ENCODE assay signal across 32 mouse cellular contexts in the genomic region with DNA sequence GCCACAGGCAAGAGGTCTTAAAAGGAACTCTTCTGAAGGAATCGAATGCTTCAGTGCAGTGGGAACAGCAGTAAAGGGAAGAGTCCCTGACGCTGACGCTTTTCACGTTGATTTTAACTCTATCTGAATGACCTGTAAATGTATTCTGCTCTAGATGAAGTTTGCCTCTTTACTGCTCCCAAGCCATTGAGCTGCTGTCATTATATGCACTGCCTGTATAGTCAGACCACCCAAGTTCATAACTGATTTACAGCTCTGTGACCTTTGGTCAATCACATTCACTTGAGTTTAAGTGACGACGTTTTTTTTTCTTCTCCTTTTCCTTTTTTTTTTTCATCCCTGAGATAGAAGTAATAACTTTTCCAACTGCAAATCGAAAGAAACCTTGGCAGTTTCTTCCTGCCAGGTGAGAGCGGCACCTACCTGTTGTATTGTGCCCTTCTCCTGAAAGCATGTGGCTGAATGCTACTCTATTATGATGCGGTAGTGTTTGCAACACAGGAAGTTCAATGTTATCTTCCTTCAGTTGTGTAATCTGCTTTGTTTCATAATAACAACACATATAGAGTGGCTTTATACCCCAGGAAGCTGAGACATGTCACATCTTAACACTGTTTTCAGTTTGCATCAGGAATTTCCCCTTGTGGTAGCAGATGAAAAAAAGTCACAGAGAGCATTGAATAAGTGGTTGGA.
DNase-seq lines count a peak whose midpoint lies in the region; ATAC-seq and TF ChIP-seq lines count a peak whose summit lies in the region.
"Had no signal": no experiment of that assay in that cellular context is flagged by ENCODE, and none has a peak within 500 bp of the region (broad histone marks: within the 10 kb centered on the region; RNA-seq: fewer than 3 reads in every experiment).

No protein-coding gene starts in this region.

- ATAC-seq in kidney, embryonic 16.5 days (ENCODE audit: low FRiP score, low TSS enrichment) = no peak
- peak; percentile 68 for ATAC-seq in common myeloid progenitor, adult 5-6 weeks (replicated peaks; ENCODE audit: low read depth, poor library complexity, severe bottlenecking)
- ATAC-seq in intestine, embryonic 16.5 days = peak; percentile 95
- ATAC-seq in midbrain, embryonic 14.5 days (ENCODE audit: low FRiP score, low TSS enrichment) = no peak
- ATAC-seq: CD4-positive, CD25-positive, alpha-beta regulatory T cell, adult 4 months; forebrain, postnatal 0 days; hindbrain, postnatal 0 days had no signal

- H3K4me2 ChIP-seq in kidney, embryonic 16.5 days (replicated peaks; ENCODE audit: low read depth, low read length) = no peak overlapping the region
- H3K4me2 ChIP-seq in intestine, embryonic 16.5 days (ENCODE audit: low read depth, low read length) = peak overlapping the region; percentile 2; the same call in 1 of the 2 replicates
- no peak overlapping the region for H3K4me2 ChIP-seq in midbrain, embryonic 14.5 days (ENCODE audit: low read length)
- H3K4me2 ChIP-seq: embryonic facial prominence, embryonic 15.5 days; forebrain, embryonic 12.5 days; heart, embryonic 11.5 days; hindbrain, embryonic 12.5 days; midbrain, embryonic 11.5 days; neural tube, embryonic 13.5 days had no signal

- no peak overlapping the region for H3K27ac ChIP-seq in kidney, embryonic 16.5 days (ENCODE audit: low read length)
- 0 out of 2 replicates have a peak overlapping the region, but pooled peaks have one; percentile 25 for H3K27ac ChIP-seq in intestine, embryonic 16.5 days (ENCODE audit: low read length)
- no peak overlapping the region for H3K27ac ChIP-seq in left cerebral cortex, adult 2 months
- no peak overlapping the region for H3K27ac ChIP-seq in midbrain, embryonic 14.5 days (replicated peaks; ENCODE audit: low read depth, low read length)
- H3K27ac ChIP-seq: embryonic facial prominence, embryonic 10.5 days; embryonic facial prominence, embryonic 15.5 days; forebrain, embryonic 12.5 days; hindbrain, embryonic 12.5 days; hindbrain, postnatal 0 days; liver, embryonic 14.5 days; macrophage; neural tube, embryonic 13.5 days had no signal

- intact Hi-C loops in left cerebral cortex, adult 2 months (cut with DNase I) = no loop called here

- DNase-seq in kidney, adult 9 months = peak; percentile 4
- DNase-seq in mesoderm, embryonic 11.5 days (ENCODE audit: low read depth, low spot score) = peak; percentile 13
- no peak for DNase-seq in left cerebral cortex, adult 2 months (ENCODE audit: extremely low spot score in 1 of 2, low spot score in 2 of 2)
- DNase-seq in midbrain, embryonic 14.5 days = no peak
- DNase-seq: adrenal gland, postnatal 25 days; cerebellum, adult 11-12 months; cerebellum, adult 9-11 months; forebrain, postnatal 0 days; heart, postnatal 36 days; kidney, adult 8-10 months; layer of hippocampus, adult 9-11 months; liver; lung, adult 2 months; lung, postnatal 10 days; right cerebral cortex, adult 18-20 months; spleen, adult 18-20 months; thymus, postnatal 25 days had no signal

- H3K27me3 ChIP-seq in kidney, embryonic 16.5 days (ENCODE audit: insufficient read depth, low read length) = no peaks in the 10 kb centered on the region
- no peaks in the 10 kb centered on the region for H3K27me3 ChIP-seq in intestine, embryonic 16.5 days (replicated peaks; ENCODE audit: control insufficient read depth, insufficient read depth, low read length)
- no peaks in the 10 kb centered on the region for H3K27me3 ChIP-seq in midbrain, embryonic 14.5 days (ENCODE audit: control insufficient read depth, insufficient read depth, low read length)
- H3K27me3 ChIP-seq: embryonic facial prominence, embryonic 15.5 days; forebrain, embryonic 12.5 days; hindbrain, embryonic 12.5 days; neural tube, embryonic 13.5 days had no signal

- no peak overlapping the region for H3K9ac ChIP-seq in kidney, embryonic 16.5 days (replicated peaks; ENCODE audit: low read length)
- H3K9ac ChIP-seq in intestine, embryonic 16.5 days (ENCODE audit: low read depth, low read length) = no peak overlapping the region
- H3K9ac ChIP-seq in midbrain, embryonic 14.5 days (replicated peaks; ENCODE audit: low read length) = no peak overlapping the region
- H3K9ac ChIP-seq: embryonic facial prominence, embryonic 15.5 days; forebrain, embryonic 12.5 days; forebrain, postnatal 0 days; hindbrain, embryonic 12.5 days; liver, embryonic 14.5 days; neural tube, embryonic 13.5 days had no signal

- no peak for TF ChIP-seq CTCF in left cerebral cortex, adult 2 months (IDR thresholded peaks at IDR 0.05)

- no peaks in the 10 kb centered on the region for H3K4me1 ChIP-seq in kidney, embryonic 16.5 days (ENCODE audit: insufficient read depth, low read length)
- H3K4me1 ChIP-seq in intestine, embryonic 16.5 days (ENCODE audit: control insufficient read depth, insufficient read depth, low read length) = no peaks in the 10 kb centered on the region
- H3K4me1 ChIP-seq in midbrain, embryonic 14.5 days (ENCODE audit: control insufficient read depth, insufficient read depth, low read length) = no peaks in the 10 kb centered on the region
- H3K4me1 ChIP-seq: embryonic facial prominence, embryonic 10.5 days; embryonic facial prominence, embryonic 15.5 days; forebrain, embryonic 12.5 days; hindbrain, embryonic 12.5 days; neural tube, embryonic 13.5 days had no signal

- no peak overlapping the region for H3K4me3 ChIP-seq in kidney, embryonic 16.5 days (ENCODE audit: low read length)
- H3K4me3 ChIP-seq in intestine, embryonic 16.5 days (ENCODE audit: low read length) = no peak overlapping the region
- H3K4me3 ChIP-seq in left cerebral cortex, adult 2 months = no peak overlapping the region
- no peak overlapping the region for H3K4me3 ChIP-seq in midbrain, embryonic 14.5 days (replicated peaks; ENCODE audit: low read depth, low read length)
- H3K4me3 ChIP-seq: embryonic facial prominence, embryonic 10.5 days; embryonic facial prominence, embryonic 15.5 days; forebrain, embryonic 12.5 days; hindbrain, embryonic 12.5 days; myocyte; neural tube, embryonic 13.5 days had no signal

- no peaks in the 10 kb centered on the region for H3K36me3 ChIP-seq in kidney, embryonic 16.5 days (ENCODE audit: insufficient read depth, low read length)
- H3K36me3 ChIP-seq in intestine, embryonic 16.5 days (ENCODE audit: control insufficient read depth, insufficient read depth, low read length) = no peaks in the 10 kb centered on the region
- H3K36me3 ChIP-seq in midbrain, embryonic 14.5 days (ENCODE audit: control insufficient read depth, insufficient read depth, low read length) = no peaks in the 10 kb centered on the region
- H3K36me3 ChIP-seq: embryonic facial prominence, embryonic 10.5 days; embryonic facial prominence, embryonic 15.5 days; forebrain, embryonic 12.5 days; hindbrain, embryonic 12.5 days; neural tube, embryonic 13.5 days had no signal

- 49% methylated on average over 9 of the region's 9 CpGs for WGBS in kidney, embryonic 16.5 days
- 56% methylated on average over 9 of the region's 9 CpGs for WGBS in intestine, embryonic 16.5 days
- WGBS in midbrain, embryonic 14.5 days = 85% methylated on average over 9 of the region's 9 CpGs

- no peaks in the 10 kb centered on the region for H3K9me3 ChIP-seq in kidney, embryonic 16.5 days (ENCODE audit: low read length)
- H3K9me3 ChIP-seq in intestine, embryonic 16.5 days (ENCODE audit: control insufficient read depth, low read length) = no peaks in the 10 kb centered on the region
- H3K9me3 ChIP-seq in midbrain, embryonic 14.5 days (ENCODE audit: control insufficient read depth, low read length) = no peaks in the 10 kb centered on the region
- H3K9me3 ChIP-seq: embryonic facial prominence, embryonic 10.5 days; embryonic facial prominence, embryonic 15.5 days; forebrain, embryonic 12.5 days; hindbrain, embryonic 12.5 days; neural tube, embryonic 13.5 days had no signal

Comparison
In these comparisons a context has a peak if more than half of its experiments do, and no peak if none do; other contexts are left out.
1. DNase-seq: peak in kidney, adult 9 months (single experiment) and mesoderm, embryonic 11.5 days (single experiment); none in left cerebral cortex, adult 2 months (0 of 2) and midbrain, embryonic 14.5 days (single experiment).
2. ATAC-seq: peak in common myeloid progenitor, adult 5-6 weeks (single experiment) and intestine, embryonic 16.5 days (single experiment); none in kidney, embryonic 16.5 days (single experiment) and midbrain, embryonic 14.5 days (single experiment).